Mouse (Mus musculus) brain, embryonic 14.5 days (tissue): ENCODE results near the gene Gm2974.
"Not testable (repeated sequence)": the region's sequence is repeated elsewhere in the genome, so short reads cannot be mapped to it uniquely, and the experiment has no call there.

Experiments used
- CTCF ChIP-seq: fragments of 200-500 bp; IDR thresholded peaks from 2 replicates; pipeline ENCODE4 v1.5.1; 2012; ENCODE audit warnings: inconsistent platforms, mild to moderate bottlenecking, moderate library complexity, borderline replicate concordance; ENCODE audit not compliant: insufficient read depth, insufficient read length; ENCODE audit errors: extremely low read depth
- POLR2A ChIP-seq: fragments of 200-500 bp; IDR thresholded peaks from 2 replicates; pipeline ENCODE4 v1.6.1; 2012; ENCODE audit warnings: mild to moderate bottlenecking, inconsistent platforms, borderline replicate concordance; ENCODE audit not compliant: poor library complexity, insufficient read depth, insufficient read length, severe bottlenecking; ENCODE audit errors: extremely low read depth

GRCm38 (mm10) chr14:4141646-4142045, 40.7 kb upstream of the Gm2974 start:
- TF ChIP-seq CTCF, POLR2A: not testable (repeated sequence)
